Mouse (Mus musculus) layer of hippocampus, adult 9-11 months (tissue): Measurements from ENCODE around the gene Guca2b.
"Not testable (repeated sequence)": the region's sequence is repeated elsewhere in the genome, so short reads cannot be mapped to it uniquely, and the experiment has no call there.

Source experiments
- DNase-seq: peaks from one replicate; pipeline ENCODE4 v3.0.0; 2022

Guca2b gene

GRCm38 (mm10) chr4:119642666-119643065, 16.1 kb downstream of the Guca2b start:
- DNase-seq = no peak

- no peak for DNase-seq
These were observed 20.1 kb downstream of the Guca2b start for GRCm38 (mm10) chr4:119638656-119639055.

GRCm38 (mm10) chr4:119637946-119638345, 20.8 kb downstream of the Guca2b start:
- DNase-seq = no peak

DNA sequence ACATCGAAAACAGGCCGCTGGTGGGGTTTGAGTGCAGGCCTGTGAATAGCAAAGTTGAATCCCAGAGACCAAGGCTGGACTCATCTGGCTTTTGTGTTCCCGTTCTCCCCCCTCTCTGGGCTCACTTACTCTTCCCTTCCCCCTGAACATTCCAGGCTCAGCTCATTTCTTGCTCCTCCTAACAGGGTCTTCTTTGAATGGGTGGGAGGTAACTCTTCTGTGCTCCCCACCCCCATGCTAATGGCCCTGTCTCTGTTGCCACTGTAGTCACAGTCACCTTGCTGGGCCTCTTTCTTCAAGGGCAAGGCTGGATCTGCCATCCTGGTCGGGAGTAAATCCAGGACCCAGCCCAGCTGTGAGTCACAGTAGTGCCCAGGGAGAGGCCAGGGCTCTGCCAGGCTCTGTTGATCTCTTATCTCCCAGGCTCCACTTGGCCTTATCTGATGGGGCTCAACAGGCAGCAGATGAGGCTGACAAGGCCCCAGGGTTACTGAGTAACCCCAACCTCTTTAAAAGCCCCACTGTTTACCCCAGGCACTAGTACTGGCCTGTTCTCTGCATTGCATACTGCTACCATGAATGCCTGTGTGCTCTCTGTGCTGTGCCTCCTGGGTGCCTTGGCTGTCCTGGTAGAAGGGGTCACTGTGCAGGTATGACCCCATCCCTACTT, 21.4 kb downstream of the Guca2b start, which contains the start of gene Guca2a:
Gene Guca2a, plus strand, starts transcription at position 529 of the 670 bp plus-strand sequence.
- no peak for DNase-seq

- DNase-seq = no peak
These were observed 22.0 kb downstream of the Guca2b start for GRCm38 (mm10) chr4:119636731-119637130.

DNA sequence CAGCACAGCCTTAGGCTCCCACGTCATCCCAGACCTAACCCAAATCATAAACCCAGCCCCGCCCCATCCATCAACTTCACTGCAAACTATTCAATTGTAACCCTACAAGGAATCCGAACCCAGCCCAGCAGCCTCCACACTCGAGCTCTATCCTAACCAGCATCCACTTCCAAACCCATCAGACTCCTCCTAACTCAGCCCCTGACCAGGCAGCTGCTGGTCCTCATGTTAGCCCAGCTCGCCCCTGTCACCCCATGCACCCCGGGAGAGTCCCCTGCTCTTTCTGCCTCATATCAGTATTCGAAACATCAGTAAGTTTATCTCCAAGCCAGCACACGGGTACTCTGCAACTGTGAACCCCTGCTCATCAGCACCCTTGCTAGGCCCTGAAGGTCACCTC, 23.1 kb downstream of the Guca2b start:
- DNase-seq = no peak

DNA sequence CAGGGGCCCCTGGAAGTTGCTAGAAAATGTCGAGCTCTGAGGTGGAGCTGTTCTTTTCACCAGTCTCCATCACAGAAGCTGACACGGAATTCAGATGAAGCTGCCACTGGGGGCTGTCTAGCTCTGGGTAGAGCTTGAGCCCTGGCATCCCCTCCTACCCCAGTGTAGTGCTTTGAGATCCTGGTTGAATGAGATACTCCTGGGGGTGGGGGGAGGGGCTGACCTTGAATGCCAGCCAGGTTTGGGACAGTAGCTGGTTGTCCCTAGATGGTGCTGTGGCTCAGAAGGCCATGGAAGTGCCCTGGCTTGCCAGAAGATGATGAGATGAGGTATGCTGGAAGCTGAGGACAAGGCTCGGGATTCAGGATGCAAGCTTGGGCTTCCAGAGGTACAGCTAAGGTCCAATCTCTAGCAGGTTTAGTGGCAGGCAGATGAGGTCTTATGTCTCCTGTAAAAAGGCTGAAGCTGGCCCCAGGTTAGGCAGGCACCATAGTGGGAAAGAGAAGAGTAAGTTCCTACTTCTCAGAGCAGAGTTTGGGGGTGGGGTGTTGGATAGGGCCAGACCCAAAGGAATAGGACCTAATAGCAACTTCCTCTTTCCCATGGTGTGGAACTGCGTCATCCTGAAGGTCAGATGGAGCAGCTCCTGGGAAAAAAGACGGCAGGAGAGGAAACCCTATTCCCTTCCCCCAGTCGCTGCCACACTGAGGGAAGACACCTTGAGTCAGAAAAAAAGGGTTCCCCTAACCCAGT, 23.7 kb downstream of the Guca2b start:
- DNase-seq = no peak

GRCm38 (mm10) chr4:119633948-119634347, 24.8 kb downstream of the Guca2b start:
- no peak for DNase-seq

DNA sequence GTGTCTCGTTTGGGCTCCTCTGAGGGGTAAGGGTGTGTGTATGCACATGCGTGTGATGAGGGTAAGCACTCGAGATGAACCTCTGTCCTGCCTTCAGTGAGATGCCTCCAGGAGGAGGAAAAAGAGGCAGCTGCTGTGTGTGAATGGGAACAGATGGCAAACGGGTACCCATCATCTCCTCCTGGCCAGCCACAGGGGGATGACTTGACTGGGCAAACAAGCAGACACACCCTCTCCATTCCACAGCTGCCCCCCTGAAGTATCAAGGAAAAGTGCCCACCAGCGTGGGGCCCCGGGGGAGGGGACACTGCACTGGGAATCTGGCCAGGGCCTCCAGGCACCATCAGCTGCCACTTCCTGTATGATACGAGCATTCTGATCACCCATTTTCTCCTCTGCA, 25.4 kb downstream of the Guca2b start:
- peak; percentile 21 for DNase-seq

DNA sequence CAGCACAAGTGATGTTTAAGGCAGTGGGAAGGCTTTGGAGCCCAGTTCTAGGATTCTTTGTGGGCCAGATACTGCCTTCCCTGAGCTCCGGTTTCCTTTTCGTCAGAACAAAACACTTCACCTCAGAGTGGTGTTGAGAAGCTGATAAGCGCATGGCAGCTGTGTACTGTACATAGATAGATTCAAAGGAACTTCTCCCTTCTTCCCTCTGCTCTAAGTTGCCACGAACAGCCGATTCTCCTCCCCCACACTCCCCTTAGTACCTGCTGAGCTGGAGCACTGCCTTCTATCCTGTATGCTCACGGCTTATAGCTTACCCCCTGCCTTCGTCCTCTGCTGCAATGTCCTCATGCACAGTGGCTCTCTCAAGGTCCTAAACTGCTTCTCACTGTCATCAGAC, 26.0 kb downstream of the Guca2b start:
- DNase-seq = no peak

GRCm38 (mm10) chr4:119631115-119631919, 27.4 kb downstream of the Guca2b start:
- DNase-seq = peak; percentile 45

GRCm38 (mm10) chr4:119628363-119628762, 30.4 kb downstream of the Guca2b start:
- not testable (repeated sequence) for DNase-seq

DNA sequence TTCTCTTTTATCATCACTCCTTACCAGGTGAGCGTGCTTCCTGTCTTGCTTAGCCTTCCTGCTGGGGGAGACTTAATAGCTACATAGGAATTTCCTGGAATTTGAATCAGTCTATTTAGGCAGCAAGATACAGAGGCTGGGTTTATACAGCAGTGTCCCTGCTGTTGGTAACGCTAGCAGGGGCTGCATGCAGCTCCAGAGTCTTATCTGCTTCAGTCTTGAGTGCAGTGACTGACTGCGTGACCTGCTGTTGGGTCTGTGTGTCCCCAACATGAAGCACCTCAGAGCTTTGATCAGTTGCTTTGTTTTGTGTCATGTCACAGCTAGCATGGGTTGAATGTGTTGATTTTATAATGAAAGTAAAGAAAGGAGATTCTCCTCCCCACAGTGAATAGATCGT, 31.4 kb downstream of the Guca2b start:
- no peak for DNase-seq

DNA sequence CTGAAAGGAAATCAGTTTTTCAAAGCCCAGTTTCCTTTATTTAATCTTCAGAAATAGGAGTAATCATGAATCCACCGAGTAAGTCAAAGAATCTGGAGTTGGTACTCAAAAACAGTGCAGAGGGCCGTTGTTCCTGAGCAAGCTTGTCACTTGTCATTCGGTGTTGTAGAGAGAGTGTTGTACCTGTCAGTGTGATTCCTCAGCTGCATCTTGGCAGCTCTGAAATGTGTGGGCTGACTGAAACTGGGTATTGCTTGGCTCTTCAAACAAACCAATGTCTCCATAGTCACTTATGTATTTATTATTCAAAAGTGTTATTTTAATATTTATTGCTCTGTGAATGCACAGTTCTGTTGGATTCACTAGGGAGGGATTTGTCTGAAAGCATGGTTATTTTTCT, 31.9 kb downstream of the Guca2b start:
- no peak for DNase-seq

DNA sequence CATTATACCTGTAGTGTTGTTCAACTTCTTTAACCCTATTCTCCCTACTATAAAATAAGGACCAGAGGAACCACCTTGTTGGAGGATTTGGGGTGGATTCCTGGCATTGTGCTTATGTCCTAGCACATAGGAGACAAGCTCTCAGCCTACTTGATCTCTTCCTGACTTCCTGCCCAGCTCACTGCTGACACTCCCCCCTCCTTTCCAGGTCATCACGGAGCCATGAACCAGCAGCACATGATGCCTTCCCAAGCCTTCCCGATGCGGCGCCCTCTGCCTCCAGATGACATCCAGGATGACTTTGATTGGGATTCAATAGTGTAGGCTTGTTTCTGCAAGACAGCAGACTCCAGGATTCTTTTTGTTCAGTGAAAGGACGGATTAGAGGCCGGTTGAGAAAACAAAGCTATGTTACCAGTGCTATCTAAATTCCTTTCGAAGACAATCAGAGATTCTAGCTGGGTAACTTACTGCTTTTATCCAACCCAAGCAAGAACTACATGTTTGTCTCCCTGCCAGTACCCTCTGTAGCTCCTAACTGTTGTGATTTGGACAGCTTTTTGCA, 32.6 kb downstream of the Guca2b start:
- no peak for DNase-seq

DNA sequence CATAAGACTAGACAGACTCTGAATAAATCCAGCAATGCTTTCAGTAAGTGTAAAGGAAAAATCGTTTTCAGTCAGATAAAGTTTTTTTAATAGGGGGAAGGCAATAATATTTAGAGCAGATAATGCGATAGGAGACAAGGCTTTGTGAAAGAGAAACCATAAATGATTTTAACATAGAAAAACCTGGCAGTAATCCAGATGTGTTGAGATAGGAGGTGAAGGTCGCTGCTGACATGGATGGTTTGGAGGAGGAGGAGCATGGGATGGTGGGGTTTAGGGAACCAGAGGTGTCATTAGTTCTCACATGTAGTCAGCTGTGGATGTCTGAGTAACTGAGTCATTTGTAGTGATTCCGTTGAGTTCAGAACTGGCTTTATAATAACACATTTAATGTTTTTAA, 44.0 kb downstream of the Guca2b start:
- DNase-seq = no peak

- no peak for DNase-seq
These were observed 44.7 kb downstream of the Guca2b start for GRCm38 (mm10) chr4:119614078-119614477.

DNA sequence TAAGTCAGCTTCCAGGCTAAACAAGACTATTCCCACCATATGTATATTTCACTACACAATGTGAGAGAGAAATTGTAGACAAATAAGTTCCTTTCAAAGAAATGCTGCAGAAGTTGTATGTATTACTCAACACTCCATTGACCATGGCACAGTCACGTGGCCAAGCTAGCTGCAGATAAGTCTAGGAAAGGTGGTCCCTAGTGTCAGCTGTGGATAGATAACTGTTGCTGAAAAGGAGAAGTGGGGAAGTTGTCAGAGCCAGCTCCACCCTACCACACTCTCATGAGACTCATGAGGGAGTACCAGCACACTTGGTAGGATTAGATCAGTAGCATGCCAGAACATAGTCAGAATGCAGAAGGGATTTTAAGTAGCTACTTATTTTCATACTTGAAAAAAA, 49.3 kb downstream of the Guca2b start:
- no peak for DNase-seq
